In genomic region chr11:119359089-119359488, GRCm38 (mm10) we compare ENCODE assay signal across 19 mouse cellular contexts. TPM values are rescaled to one million over a fixed set of nuclear protein-coding genes. Genes with fewer than 3 reads are reported as not detected.
"Had no signal": no experiment of that assay in that cellular context is flagged by ENCODE, and none has a peak within 500 bp of the region (broad histone marks: within the 10 kb centered on the region; RNA-seq: fewer than 3 reads in every experiment).

No protein-coding gene starts in this region.

- DNase-seq: cerebellum, adult 2 months; cerebellum, adult 8-10 months; cerebellum, adult 9-10 months; cerebellum, adult 9-11 months; cerebellum, postnatal 10 days; cerebellum, postnatal 14 days; cerebellum, postnatal 25 days; cerebellum, postnatal 36 days; embryo, embryonic 11 days; forebrain, postnatal 0 days; gastrocnemius, adult 2 months; gastrocnemius, postnatal 10 days; gastrocnemius, postnatal 14 days; gastrocnemius, postnatal 25 days; gastrocnemius, postnatal 36 days; heart, adult 18-20 months; heart, adult 2 months had no signal

RNA-seq across cellular contexts. Expression of gene Card14, which starts 51.5 kb away (rescaled TPM):
- total RNA-seq: common myeloid progenitor, adult 5-6 weeks; granulocyte monocyte progenitor cell, adult 5-6 weeks; heart, adult 18-20 months had no signal
